ENCODE assay signal across 9 mouse cellular contexts in genomic region chr3:61363161-61363988, GRCm38 (mm10). TPM values are rescaled to one million over a fixed set of nuclear protein-coding genes. Genes with fewer than 3 reads are reported as not detected.
A peak's percentile ranks its signal among the peaks of the same experiment; 100 is the strongest.
DNase-seq lines count a peak whose midpoint lies in the region; ATAC-seq lines count a peak whose summit lies in the region.
"Had no signal": no experiment of that assay in that cellular context is flagged by ENCODE, and none has a peak within 500 bp of the region (broad histone marks: within the 10 kb centered on the region; RNA-seq: fewer than 3 reads in every experiment).

No protein-coding gene starts in this region.

- 0% methylated on average over 30 of the region's 30 CpGs for WGBS in heart, embryonic 10.5 days
- under 1% methylated on average over 30 of the region's 30 CpGs for WGBS in kidney, embryonic 15.5 days

- ATAC-seq in erythroblast, adult 5-6 weeks (replicated peaks; ENCODE audit: low FRiP score, poor library complexity, severe bottlenecking) = peak; percentile 44
- peak; percentile 96 for ATAC-seq in kidney, embryonic 15.5 days (replicated peaks; ENCODE audit: low FRiP score)
- ATAC-seq in monocyte, adult 5-6 weeks (replicated peaks; ENCODE audit: insufficient number of reproducible peaks, low FRiP score, low TSS enrichment, poor library complexity, severe bottlenecking) = peak; percentile 72

- DNase-seq in 3T3-L1 (ENCODE audit: low read depth, low spot score) (peak; percentile 100), liver (peak; percentile 87)
- DNase-seq in brain, adult 2 months (ENCODE audit: low read depth, low spot score) = peak; percentile 99
- peak; percentile 99 for DNase-seq in heart, embryonic 10.5 days (ENCODE audit: low spot score)
- peak; percentile 76 to 83 for DNase-seq in spleen, postnatal 4 days (ENCODE audit: low spot score in 2 of 2)

- peak overlapping the region; percentile 50 for H3K9ac ChIP-seq in kidney, embryonic 15.5 days

- no peaks in the 10 kb centered on the region for H3K27me3 ChIP-seq in heart, embryonic 10.5 days (ENCODE audit: insufficient read depth, poor library complexity, severe bottlenecking)
- H3K27me3 ChIP-seq in kidney, embryonic 15.5 days = no peaks in the 10 kb centered on the region
- H3K27me3 ChIP-seq: CH12.LX had no signal

- H3K4me1 ChIP-seq in heart, embryonic 10.5 days = peaks cover 3% of the 10 kb centered on the region; the same call in 1 of the 2 replicates
- peaks cover 23% of the 10 kb centered on the region for H3K4me1 ChIP-seq in kidney, embryonic 15.5 days

- H3K36me3 ChIP-seq in heart, embryonic 10.5 days = no peaks in the 10 kb centered on the region
- no peaks in the 10 kb centered on the region for H3K36me3 ChIP-seq in kidney, embryonic 15.5 days

- no peaks in the 10 kb centered on the region for H3K9me3 ChIP-seq in heart, embryonic 10.5 days
- H3K9me3 ChIP-seq in kidney, embryonic 15.5 days (replicated peaks) = no peaks in the 10 kb centered on the region

- H3K4me2 ChIP-seq in kidney, embryonic 15.5 days = peak overlapping the region; percentile 91

- H3K4me3 ChIP-seq in heart, embryonic 10.5 days = peak overlapping the region; percentile 89
- peak overlapping the region; percentile 76 for H3K4me3 ChIP-seq in kidney, embryonic 15.5 days (replicated peaks)

- H3K27ac ChIP-seq in heart, embryonic 10.5 days = peak overlapping the region; percentile 93
- H3K27ac ChIP-seq in kidney, embryonic 15.5 days = peak overlapping the region; percentile 94

RNA-seq across cellular contexts. Expression of gene Rap2b, which starts 1.9 kb away (rescaled TPM):
- 1.9 and 4.6 TPM in 2 replicates for total RNA-seq in erythroblast, adult 5-6 weeks (2015; ENCODE audit: low replicate concordance)
- total RNA-seq in erythroblast, adult 5-6 weeks (2017; ENCODE audit: low replicate concordance) = 0.43 and 2.1 TPM in 2 replicates
- polyA plus RNA-seq in heart, embryonic 10.5 days (2016; fragmentation: Nextera tagmentation; extraction: Ambion mirVana) = 6.5 and 6.8 TPM in 2 replicates
- 7.3 and 7.4 TPM in 2 replicates for polyA plus RNA-seq in kidney, embryonic 15.5 days (2015; fragmentation: Nextera tagmentation; extraction: Ambion mirVana)
- total RNA-seq in monocyte, adult 5-6 weeks (2017) = 19.0 to 29.0 TPM (median 24.3 TPM) in 3 replicates
- total RNA-seq: CH12.LX had no signal

RNA-seq across cellular contexts. Expression of gene B430305J03Rik, which starts 2.4 kb away (rescaled TPM):
- not detected in 2 replicates for total RNA-seq in erythroblast, adult 5-6 weeks (2015; ENCODE audit: low replicate concordance)
- total RNA-seq in erythroblast, adult 5-6 weeks (2017; ENCODE audit: low replicate concordance) = not detected in 2 replicates
- not detected in 2 replicates for polyA plus RNA-seq in heart, embryonic 10.5 days (2016; fragmentation: Nextera tagmentation; extraction: Ambion mirVana)
- not detected in 2 replicates for polyA plus RNA-seq in kidney, embryonic 15.5 days (2015; fragmentation: Nextera tagmentation; extraction: Ambion mirVana)
- 1.1 to 1.9 TPM (median 1.7 TPM) in 3 replicates for total RNA-seq in monocyte, adult 5-6 weeks (2017)
- total RNA-seq: CH12.LX had no signal

Comparison
In these comparisons a context has a peak if more than half of its experiments do, and no peak if none do; other contexts are left out.
1. Peak in every context shown above with its lines: DNase-seq, ATAC-seq, H3K4me3 ChIP-seq and H3K27ac ChIP-seq.
2. ATAC-seq: peak in every context shown above with its lines; median percentile 96 in kidney, embryonic 15.5 days; 72 in monocyte, adult 5-6 weeks; 44 in erythroblast, adult 5-6 weeks.